Mouse (Mus musculus) gastrocnemius, adult 8-10 months (tissue): Measurements from ENCODE around the gene Efcab1. TPM values are rescaled to one million over a fixed set of nuclear protein-coding genes. Genes with fewer than 3 reads are reported as not detected.
"Not testable (repeated sequence)": the region's sequence is repeated elsewhere in the genome, so short reads cannot be mapped to it uniquely, and the experiment has no call there.

Experiments
- DNase-seq, 2 experiments: peaks; one replicate each; pipeline ENCODE4 v3.0.0; 2022; ENCODE audit warnings: low spot score in 2 of 2
- total RNA-seq, 4 experiments: library from RNA; stranded (reverse); gene quantifications; 2 replicates each; pipeline ENCODE4 v1.2.4; 2022

Efcab1 gene
- total RNA-seq, result not detected

DNA sequence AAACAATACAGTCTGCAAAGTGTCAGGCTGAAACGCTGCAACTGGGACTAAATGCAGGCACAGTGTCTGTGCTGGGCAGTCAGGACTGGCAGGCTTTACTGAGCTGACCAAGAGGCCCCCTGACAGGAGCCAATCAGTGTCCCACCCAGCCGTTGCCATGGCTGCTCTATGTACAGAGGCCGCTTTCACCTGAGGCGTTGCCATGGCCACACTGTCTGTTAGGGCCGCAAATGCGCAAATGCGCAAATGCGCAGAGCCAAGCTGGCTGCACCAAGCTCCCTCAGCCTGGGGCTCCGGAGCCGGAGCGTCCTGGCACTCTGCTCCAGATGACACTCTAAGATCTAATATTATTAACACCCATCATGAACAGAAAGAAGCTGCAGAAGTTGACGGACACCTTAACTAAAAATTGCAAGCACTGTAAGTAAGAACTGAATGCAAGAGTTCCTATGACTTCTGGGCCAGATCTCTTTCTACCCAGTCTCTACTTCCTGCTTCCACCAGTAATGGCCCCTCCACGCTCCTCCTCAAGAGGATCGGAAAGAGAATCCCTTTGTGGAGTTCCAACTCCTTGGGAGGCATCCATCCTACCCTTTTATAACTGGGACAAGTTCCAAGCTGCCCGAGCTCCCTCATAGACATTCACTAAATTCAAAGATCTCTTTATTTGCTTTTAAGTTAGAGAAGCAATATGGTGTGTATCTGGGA lies at the start of gene Efcab1:
Gene Efcab1 (plus strand): TSS at position 214 of the 708 bp plus-strand sequence.
- DNase-seq, result no peak

DNA sequence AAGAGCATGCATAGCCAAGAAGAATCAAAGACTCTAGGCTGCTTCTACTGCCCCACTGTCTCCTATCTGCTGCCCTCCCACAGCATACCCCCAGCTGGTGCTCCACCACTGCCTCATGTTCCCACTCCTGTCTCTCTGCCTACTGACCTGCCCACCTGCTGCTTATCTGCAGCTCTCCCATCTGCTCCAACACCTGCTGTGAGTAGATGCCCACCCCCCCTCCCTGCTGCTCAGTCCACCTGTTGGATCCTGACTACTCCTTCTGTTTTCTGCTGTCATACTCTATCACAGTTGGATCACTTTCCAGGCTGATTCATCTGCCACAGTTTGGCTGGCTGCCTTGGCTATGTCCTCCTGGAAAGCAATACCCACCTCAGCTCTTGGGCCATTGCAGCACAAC lies 47.0 kb upstream of the Efcab1 start:
- no peak for DNase-seq

DNA sequence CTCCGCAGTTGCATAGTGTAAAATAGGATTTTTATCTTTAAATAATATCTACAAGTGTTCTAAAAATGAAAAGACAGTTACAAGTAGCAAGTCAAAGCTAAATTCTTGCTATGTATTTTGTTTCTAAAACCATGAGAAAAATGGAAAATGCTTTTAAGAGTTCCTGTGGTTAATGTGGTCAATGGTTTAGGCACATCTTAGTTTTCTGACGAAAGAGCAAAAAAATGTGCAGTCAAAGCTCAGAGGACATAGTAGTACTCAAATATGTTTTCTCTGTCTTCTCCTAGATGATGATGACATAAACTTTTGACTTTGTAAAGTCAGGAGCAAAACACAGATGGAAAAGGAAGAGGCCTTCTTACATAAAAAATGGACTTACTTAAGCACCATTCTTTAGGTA lies 21.5 kb upstream of the Efcab1 start:
- no peak for DNase-seq

DNA sequence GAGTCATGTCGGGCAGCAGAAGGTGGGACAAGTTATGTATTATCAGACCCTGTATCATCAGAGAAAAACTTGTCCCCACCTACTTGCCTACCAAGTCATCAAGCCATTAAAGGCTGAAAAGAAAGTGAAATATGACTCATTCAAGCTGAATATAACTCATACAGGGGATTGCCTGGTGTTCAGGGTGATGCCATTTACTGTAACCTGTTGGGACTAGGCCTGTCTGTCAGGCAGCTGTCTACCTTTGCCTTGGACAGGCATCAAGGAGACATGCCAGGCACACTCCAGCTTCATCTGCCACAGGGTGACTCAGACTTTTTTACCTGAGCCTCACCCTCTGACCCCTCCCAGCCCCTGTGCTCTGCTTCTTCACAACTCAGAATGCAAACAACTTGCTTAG lies 21.0 kb upstream of the Efcab1 start:
- DNase-seq, result no peak

DNA sequence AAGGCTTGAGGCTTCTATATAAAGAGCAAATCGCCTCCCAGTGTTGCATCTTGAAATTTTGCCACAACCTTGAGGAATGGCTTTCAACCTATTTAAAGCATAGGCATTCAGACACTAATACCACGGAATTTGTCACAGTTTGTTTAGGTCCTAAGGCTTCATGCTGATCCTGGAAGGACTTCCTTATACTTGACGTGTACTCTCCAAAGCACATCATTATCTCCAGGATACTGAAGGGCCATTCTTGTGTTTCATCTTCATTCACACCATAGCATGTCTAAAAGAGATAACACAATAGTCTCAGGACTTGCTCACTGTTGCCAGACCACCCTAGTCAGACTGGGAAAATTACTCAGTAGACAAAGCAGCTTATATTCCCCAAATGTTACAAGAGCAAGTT lies 13.9 kb upstream of the Efcab1 start:
- no peak for DNase-seq

DNA sequence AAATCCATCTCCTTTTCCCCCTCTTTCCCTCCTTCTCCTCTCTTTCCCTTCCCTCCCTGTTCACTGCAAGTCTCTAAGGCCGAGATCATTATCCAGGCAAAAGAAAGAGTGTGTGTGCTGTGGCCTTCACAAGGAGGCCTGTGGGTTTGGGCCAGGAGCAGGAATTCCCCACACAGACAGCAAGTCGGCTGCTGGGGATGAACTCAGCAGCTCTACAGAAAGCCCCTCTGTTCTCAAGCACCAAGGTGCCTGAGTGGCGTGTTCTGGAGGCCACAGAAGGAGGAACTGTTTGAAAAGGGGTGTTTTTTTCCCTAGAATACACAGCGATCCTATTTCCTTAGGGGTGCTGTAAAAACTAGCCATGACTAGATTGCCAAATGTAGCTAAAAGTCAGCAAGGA lies 12.5 kb upstream of the Efcab1 start:
- no peak for DNase-seq

DNA sequence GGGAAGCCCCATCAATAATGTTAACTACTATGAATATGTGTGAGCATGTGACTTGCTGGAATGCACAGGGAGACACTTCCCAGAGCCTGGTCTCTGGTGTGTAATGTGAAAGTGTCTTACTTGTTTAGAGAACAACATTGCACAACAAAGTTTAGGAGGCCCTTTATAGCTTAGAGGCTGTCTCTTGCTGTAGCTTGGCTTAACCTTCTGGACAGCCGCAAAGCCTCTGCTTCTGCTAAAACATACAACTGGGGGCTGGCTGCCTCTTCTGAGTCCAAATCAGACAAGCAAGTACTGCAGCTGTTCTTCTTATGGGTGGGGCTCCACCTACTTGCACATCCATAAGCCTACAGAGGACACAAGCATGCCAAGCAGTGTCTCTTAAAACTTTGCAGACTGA lies 11.7 kb upstream of the Efcab1 start:
- DNase-seq, result no peak

DNA sequence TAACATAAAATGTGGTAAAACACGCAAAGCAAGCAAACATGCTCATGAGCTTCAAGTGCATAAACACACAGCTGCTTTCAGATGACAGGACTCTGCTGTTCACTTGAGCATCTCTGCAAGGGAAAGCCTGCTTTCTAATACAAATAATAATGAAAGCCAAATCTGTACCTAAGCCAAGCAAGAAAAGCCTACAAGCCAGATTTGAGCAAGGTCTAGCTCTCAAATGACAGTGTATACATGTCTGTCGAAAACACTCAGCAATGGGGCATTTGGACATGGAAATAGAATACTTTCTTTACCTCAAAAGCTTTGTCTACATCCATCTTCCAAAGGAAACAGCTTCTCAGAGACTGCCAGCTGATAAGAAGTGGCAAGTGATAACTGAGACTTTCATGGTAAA lies 10.9 kb upstream of the Efcab1 start:
- no peak for DNase-seq

DNA sequence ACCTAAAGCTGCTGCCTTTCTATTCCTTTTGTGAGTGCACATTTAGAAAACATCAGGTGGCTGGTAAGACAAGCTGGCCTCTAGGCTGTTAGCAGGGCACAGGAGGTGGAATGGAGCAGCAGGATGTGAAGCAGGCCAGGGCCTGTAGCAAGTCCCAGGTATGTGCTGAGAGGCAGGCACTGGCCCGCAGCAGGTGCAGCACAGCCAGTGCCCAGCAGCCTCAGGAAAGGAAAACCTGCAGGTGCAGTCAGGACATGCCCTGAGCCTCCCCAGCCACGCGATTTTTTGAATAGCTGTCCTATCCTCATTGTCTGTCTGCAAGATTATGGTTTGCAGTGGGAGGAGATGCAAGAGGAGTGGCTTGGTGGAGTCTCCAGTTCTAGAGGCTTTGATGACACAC lies 24.3 kb downstream of the Efcab1 start:
- not testable (repeated sequence) for DNase-seq

DNA sequence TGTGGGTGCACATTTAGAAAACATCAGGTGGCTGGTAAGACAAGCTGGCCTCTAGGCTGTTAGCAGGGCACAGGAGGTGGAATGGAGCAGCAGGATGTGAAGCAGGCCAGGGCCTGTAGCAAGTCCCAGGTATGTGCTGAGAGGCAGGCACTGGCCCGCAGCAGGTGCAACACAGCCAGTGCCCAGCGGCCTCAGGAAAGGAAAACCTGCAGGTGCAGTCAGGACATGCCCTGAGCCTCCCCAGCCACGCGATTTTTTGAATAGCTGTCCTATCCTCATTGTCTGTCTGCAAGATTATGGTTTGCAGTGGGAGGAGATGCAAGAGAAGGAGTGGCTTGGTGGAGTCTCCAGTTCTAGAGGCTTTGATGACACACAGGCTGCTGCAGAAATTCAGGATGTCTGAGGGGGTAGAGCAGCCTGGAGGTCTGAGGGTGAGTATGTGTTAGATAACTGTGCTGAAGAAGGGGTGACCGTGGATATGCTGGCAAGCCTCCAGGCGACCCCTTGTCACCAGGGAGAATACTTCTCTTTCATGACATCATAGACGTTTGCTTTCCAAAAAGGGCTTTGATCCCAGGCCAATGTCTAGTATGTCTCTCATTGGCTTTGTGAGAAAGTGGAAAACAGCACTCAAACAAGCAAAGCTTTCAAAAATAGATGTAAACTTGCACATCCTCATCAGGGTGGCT lies 30.2 kb downstream of the Efcab1 start:
- DNase-seq, result peak in 1 of 2 experiments; percentile 6

DNA sequence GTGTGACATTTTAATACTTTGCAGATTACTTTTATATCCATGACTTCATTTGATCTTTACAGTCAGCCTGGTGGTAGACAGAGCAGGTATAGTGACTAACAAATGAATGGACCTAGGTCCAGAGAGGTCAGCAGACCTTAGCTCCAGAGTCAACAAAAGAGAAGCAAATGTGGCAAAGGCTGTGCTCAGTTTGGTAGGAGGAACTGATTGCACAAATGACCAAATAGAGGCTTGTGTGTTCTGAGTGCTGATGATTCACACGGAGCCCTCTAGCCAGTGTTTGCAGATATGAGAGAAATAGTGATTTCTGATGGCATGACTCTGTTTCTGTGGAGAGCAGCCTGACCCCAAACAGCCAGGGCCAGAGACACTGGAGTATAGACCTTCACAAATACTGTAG lies 33.1 kb downstream of the Efcab1 start:
- no peak for DNase-seq

DNA sequence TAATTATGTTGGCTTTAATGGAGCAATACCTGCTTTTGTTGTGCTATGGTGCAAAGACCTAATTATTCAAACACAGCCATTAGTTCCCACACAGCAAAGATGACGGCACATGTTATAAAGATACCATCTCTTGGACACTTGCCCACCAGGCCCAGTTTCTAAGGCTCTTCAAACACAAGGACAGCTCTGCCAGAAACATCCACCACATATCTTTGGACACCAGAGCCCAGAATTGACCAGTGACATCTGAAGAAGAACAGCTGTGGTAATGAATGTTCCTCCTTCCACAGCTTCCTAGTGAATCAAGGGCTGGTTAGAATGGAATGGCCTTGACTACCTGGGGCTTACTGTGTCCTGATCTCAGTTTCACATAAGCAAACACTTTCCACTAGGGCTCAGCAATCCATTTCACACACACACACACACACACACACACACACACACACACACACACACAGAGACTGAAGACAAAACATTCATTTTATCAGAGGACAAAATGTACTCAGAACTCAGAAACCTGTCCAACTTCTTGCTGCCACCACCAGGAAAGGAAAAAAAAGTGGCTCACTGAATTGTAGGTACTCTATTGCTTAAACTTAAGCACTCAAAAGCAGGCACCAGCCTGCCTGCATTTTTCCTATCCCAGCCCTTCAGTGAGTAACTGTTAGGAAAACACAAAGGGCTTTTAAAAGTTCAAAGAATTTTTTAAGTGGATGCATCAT lies 33.7 kb downstream of the Efcab1 start:
- DNase-seq, result no peak

DNA sequence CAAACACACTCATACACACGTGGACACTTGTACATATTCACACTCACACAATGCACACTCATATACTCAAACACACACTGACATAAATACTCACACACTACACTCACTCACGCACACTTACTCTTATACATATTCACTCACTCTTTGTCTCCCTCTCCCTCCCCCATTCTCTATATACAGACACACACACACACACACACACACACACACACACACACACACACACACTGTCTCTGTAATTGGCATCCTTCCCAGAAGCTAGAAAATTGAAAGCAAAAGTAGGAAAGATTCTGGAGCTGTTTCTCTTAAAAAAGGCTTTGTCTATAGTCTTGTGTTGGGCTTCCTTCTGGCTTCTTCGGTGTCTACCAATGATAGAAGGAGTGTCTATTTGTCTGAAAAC lies 34.5 kb downstream of the Efcab1 start:
- no peak for DNase-seq

DNA sequence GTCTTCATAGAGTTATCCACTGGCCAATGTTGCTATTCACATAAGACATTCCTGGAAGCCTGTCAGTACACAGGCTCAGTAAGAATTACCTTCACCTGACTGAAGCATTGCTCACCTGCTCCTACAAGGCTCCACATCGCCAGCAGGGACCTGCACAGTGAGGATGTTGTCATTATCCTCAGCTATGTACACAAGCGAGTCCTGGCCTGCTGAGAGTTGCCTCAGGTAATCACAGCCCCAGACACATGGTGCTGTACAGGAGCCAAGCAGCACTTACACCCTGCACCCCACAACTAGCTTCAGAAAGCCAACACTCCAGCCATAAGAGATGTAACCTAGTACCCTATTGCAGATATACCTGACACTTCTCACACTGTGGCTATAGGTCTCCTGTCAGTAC lies 37.1 kb downstream of the Efcab1 start:
- no peak for DNase-seq

DNA sequence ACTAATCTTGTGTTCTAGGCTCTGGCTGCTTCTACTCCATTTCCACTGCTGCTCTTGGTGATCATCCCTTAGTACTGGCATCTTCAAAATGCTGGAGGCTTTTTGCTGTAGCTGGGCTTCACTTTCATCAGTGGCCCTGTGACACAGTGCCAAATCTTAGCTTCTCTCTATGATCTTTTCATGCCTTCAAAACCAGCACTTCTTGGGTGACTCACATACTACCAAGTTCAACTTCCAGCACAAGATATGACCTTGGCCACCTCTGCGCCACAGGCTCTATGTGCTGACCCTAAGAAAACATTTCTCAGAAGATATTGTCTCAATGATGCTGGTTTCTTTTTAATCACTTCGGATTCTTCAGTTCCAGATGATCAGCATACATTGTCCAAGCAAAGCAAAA lies 41.2 kb downstream of the Efcab1 start:
- not testable (repeated sequence) for DNase-seq

DNA sequence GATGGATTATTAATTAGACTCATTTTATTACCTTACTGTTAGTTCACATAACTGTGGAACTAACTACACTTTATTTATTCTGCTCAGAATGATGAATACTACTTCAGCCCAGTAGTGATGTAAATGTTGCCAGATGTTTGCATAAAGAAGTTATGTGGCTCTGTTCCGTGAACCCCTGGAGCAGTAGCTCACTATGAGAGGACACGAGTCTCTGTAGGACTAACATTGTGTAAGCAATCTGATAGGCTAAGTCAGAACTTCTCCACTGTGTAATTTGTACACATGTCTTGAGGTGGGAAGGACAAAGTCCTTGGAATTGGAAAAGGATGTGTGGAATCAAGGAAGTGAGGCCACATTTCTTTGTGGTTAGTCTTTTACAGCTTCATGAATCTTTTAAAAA lies 45.5 kb downstream of the Efcab1 start:
- DNase-seq, result no peak

DNA sequence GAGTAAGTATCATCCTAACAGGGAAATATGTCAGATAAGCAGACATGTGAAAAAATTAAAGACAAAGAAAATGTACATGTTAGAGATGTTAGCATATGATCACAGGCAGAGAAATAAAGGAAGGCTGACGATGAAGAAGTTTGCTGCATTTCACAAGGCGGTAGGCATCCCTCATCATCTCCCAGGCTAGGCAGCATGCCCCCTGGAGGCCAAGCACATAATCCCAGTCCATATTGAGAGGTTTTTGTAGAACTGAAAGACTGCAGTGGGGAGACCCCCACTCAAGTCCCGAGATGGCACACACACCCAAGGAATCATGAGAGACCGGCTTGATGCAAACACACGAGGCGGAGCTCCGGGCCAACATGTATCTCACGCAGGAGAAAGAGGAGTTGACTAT lies 53.3 kb downstream of the Efcab1 start:
- no peak for DNase-seq

DNA sequence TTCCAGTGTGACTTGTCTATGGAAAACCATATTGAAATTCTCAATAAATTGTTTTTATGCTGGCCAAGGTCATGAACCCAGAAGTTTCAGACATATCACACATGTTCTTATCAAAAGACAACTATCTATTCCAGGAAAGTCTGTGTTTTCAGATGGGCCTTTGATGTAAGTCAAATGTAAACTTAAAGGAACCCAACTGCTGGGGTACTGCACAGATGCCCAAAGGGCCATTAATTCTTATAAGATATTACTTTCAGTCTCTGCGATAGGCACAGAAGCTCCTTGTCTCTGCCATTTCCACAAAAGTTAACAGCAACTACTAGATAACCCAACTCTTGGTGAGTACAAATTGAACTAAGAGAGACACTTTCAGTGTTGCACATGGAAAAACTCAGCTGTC lies 67.3 kb downstream of the Efcab1 start:
- DNase-seq, result no peak

DNA sequence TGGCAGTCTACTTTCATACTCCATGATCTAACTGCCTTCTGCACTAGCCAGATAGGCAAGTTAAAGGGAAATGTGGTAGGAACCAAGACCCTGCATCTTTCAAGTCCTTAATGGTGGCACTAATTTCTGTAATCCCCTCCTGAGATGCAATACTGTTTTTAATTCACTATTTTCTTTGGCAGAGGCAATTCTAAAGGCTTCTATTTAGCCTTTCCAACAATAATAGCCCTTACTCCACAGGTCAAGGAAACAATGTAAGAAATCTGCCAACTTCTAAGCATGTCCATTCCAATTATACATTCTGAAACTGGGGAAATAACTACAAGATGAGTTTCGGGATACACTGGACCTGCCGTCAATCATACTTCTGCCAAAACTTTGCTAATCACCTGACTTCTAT lies 72.8 kb downstream of the Efcab1 start:
- DNase-seq, result no peak

DNA sequence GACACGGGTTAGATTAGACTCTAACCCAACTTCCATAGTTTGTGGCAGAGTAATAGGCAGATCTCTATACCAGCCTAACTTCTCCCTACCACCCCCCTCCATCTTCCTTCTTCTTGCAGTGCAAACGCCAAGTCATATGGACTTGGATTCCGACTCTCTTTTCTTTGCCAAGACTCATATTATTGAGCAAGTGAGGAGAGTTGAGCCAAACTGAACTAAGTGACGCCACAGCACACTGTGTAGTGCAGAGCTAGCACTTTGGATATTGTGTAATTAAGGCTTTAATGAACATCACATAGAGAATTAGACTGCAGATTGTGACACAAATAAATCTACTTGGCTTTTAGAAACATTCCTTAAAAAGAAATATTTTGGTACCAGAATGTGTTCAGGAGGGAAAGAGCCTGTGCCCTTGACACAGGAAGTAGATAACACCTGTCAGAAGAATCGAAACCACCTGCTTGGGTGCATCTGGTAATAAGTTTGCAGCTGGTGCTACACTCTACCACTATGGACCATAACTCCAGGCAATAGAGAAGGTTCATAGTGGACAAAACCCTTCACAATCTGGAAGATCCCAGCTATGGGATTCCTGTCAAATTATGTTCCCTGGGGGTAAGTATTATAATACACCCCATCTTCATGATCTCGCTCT lies 83.3 kb downstream of the Efcab1 start:
- DNase-seq, result no peak

DNA sequence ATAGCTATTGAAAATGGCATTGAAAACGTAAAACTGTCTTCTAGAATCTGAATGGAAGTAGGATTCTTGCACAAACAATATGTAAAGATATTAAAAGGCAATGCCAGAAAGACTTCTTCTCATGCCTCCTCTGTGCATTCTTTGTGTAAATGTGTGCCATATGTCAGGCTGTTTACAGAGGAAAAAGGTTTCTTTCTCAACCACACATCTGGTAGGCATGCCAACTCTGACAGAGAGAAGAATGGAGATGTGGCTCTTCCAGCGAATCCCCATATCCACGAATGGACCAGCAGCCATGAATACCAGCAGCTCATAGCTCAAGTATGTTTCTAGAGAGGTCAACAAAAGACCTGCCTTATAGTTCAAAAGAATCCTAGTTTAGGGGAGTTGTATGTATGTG lies 84.6 kb downstream of the Efcab1 start:
- no peak for DNase-seq

DNA sequence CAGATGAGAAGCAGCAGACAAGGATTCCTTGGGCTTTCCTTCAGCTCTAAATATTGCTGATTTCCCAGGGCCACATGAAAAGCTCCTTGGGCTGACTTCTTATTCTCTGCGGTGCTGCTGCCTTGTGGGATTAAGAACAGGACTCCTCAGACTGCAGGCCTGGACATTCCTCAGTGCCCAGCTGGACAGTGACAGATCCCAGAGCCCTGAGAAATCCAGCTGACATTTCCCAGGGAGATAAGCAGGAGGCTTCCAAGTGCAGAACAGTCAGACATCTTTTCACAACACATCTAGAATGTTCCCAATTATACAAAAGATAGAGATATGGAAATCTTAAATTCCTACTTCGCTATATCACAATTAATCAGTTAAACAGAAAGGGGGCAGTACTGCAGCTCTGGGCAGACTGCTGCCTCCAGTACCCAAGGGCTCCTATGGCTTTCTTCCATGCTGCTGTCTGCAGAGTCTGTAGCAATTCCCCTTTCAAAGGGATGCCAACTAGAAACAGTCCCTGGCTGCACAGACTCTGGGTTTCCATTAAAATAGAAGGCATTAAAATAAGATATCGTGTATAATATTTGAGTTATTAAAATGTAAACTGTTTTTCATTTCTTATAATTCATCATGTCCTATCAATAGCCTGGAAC lies 86.2 kb downstream of the Efcab1 start:
- no peak for DNase-seq
